Mouse (Mus musculus) CD8-positive naive resting alpha-beta T cell, adult 2 months (primary cell): Measurements from ENCODE around the gene Def8.
A peak's percentile ranks its signal among the peaks of the same experiment; 100 is the strongest.
"Not testable (repeated sequence)": the region's sequence is repeated elsewhere in the genome, so short reads cannot be mapped to it uniquely, and the experiment has no call there.

Source experiments
- DNase-seq, 2 experiments: peaks; one replicate each; pipeline ENCODE4 v3.0.0; 2022; ENCODE audit warnings: low read depth in 2 of 2, low spot score in 2 of 2

Def8 gene

DNA sequence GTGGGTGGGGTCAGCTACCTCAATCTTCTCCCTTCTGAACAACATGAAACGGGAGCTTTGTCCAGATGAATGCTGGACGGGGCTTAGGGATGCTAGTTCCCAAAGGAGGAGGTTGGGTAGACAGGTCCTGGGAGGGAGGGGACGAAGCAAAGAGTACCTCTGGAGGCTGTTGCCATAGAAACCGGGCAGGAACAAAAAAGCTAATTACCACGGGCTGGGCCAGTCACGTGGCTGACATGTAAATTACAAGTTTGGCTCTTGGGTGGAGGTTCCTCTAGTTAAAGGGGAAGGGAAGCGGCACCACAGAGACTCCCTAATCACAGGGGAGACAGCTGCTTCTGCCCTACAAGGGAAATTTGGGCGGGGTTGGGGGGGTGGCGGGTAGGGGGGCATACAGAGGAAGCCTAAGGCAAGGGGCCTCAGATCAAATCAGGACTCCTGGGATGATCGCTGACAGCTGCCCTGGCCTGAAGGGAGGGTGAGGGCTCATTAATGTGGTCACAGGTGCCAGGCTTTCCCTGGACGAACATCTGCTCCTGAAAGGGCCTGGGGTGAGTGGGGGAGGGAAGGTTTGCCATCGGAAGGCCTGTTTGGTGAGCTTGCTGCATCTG lies 10.7 kb upstream of the Def8 start:
- peak in 1 of 2 experiments; percentile 37 for DNase-seq

DNA sequence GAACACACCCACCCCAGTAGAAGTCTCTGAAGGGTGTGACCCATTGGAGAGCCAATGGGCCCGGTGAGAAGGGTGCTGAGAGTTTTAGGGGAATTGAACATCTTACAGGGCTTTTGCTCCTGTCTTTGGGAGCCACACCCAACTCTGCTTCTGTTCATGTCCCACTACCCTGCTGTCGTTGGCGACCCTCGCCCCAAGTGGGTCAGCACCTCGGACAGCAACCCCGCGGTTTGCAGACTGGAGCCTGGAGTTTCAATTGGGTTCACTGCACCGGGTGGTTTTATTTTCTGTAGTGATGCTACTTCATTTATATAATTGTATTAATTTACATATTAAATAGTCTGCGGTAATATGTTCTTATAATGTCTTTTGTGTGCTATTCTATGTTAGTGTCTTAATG lies 9.1 kb upstream of the Def8 start:
- no peak for DNase-seq

DNA sequence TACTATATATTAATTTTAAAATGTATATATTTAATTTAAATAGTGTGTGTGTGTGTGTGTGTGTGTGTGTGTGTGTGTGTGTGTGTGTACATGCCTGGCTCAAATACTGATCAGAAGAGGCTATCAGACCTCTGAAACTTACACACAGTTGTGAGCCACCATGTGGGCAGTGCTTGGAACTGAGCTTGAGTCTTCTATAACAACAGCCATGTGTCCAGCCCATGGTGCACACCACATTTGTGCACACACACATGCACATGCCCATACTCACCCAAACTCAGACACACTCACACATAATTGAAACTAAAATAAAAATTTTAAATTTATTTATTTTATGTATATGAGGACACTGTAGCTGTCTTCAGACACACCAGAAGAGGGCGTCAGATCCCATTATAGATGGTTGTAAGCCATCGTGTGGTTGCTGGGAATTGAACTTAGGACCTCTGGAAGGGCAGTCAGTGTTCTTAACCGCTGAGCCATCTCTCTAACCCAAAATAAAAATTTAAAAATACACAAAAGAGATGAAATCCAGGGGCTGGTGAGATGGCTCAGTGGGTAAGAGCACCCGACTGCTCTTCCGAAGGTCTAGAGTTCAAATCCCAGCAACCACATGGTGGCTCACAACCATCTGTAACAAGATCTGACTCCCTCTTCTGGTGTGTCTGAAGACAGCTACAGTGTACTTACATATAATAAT lies 8.2 kb upstream of the Def8 start:
- not testable (repeated sequence) for DNase-seq

DNA sequence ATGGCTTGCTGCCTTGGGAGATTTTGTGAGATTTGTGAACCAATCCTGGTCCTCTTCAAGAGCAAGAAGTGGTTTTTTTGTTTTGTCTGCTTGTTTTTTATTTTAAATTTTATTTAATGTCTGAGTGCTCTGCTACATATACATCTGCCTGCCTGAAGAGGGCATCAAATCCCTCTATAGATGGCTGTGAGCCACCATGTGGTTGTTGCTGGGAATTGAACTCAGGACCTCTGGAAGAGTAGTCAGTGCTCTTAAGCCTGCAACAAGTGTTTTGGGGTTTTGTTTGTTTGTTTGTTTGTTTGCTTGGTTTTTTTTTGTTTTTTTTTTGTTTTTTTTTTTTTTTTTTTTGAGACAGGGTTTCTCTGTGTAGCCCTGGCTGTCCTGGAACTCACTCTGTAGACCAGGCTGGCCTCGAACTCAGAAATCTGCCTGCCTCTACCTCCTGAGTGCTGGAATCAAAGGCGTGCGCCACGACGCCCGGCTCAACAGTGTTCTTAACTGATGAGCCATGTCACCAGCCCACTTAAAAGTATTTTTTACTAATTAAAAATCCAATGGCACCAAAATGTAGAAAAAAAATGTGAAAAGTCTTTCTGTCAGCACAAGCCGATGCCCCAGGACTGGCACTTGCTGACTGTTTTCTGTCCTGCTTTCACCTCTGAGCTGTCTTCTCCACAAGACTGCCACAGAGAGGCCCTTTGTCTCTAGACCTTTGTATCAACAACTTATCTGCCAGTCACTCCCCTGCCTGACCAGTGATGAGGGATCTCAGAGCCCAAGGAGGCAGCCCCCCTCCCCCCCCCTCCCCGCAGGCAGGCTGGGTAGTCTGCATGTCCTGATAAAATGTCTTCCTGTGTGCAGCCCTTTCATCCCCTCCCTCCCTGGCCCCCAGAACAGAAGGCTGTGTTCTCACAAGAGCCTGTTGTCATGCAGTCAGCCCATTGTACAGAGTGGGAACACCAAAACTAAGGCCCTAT lies 7.1 kb upstream of the Def8 start:
- peak in 1 of 2 experiments; percentile 39 for DNase-seq

DNA sequence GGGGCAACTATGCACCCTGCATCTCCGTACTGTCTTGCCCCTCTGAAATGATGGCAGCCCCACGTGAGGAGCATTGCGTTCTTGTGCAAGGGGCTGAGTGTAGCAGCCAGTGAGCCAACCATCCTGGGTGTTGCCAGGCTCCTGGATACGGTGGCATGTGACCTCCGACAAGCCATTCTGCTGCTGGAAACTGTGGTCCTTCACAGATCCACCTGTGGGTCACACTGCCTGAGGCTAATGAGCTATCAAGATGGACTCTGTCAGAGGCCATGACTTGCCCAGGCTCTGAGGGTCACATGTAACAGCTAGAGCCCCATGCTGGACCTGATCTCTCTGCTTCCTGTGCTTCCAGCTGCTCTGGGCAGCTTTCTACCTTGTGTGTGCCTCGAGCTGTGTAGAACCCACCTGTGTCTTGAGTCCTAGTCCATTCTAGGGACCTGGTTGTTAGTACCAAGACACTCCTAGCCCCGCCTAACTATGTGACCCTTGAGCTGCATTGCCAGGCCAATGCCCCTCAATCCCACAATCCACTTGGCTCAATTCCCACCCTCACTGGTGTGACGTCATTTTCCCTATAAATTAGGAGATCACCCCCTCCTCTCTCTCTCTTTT lies 6.3 kb upstream of the Def8 start:
- DNase-seq, result no peak

DNA sequence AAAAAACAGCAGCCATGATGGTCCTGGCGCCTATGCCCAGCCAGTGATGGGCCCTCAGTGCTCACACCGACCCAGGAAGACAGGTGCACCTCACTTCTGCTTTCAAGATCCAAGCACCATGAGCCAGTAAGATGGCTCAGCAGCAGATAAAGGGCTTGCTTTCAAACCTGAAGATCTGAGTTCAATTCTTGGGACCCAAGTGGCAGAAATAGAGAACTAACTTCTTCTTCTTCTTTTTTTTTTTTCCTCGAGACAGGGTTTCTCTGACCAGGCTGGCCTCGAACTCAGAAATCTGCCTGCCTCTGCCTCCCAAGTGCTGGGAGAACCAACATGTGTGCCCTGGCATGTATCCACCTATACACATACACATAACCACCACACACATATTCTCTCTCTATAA lies 3.6 kb upstream of the Def8 start:
- DNase-seq, result no peak

DNA sequence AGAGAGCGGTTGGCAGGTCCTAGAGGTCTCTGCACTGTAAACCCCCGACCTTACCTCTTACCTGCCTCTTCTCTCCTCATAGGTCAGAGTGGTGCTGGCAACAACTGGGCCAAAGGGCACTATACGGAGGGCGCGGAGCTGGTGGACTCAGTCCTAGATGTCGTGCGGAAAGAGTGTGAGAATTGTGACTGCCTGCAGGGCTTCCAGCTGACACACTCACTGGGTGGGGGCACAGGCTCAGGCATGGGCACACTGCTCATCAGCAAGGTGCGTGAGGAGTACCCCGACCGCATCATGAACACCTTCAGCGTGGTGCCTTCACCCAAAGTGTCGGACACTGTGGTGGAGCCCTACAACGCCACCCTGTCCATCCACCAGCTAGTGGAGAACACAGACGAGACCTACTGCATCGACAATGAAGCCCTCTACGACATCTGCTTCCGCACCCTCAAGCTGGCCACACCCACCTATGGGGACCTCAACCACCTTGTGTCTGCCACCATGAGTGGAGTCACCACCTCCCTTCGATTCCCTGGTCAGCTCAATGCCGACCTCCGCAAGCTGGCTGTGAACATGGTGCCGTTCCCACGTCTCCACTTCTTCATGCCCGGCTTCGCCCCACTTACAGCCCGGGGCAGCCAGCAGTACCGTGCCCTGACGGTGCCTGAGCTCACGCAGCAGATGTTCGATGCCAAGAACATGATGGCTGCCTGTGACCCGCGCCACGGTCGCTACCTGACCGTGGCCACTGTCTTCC lies 2.6 kb upstream of the Def8 start:
- no peak for DNase-seq

DNA sequence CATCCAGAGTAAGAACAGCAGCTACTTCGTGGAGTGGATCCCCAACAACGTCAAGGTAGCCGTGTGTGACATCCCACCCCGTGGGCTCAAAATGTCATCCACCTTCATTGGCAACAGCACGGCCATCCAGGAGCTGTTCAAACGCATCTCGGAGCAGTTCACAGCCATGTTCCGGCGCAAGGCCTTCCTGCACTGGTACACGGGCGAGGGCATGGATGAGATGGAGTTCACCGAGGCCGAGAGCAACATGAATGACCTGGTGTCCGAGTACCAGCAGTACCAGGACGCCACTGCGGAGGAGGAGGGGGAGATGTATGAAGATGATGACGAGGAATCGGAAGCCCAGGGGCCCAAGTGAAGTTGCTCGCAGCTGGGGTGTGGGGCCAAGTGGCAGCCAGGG lies 2.0 kb upstream of the Def8 start:
- no peak for DNase-seq

DNA sequence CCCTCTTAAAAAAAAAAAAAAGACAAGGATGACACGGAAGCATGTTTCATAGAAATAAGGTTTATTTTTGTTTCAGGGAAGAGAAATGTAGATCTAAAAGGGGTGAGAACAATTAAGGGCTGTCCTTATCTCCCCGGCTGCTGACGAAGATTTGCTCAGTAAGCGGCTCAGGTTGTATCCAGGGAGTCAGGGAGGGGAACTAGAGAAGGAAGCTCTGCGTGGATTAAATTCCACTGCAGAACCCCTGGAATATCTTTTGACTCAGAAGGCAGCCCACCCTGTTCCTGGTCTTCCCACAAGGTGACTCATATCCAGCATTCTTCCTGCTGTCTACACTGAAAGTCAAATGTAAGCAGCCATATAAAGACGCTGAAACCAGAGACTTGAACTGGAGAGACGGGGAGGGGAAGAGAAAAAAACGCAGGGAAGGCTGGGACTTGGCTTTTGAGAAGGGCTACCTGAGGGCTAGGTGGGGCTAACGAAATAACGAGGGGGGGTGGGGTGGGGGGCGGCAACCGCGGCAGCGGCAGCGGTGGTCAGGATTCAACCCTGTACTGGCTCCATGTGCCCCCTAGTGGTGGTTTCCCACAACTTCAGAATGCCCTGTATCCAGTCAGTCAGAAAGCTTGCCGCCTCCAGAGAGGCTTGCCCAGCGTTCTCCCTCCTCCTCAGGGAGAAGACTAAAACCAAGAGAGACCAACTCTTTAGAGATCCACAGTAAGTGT lies 1.1 kb upstream of the Def8 start:
- peak; percentile 44 to 66 for DNase-seq

DNA sequence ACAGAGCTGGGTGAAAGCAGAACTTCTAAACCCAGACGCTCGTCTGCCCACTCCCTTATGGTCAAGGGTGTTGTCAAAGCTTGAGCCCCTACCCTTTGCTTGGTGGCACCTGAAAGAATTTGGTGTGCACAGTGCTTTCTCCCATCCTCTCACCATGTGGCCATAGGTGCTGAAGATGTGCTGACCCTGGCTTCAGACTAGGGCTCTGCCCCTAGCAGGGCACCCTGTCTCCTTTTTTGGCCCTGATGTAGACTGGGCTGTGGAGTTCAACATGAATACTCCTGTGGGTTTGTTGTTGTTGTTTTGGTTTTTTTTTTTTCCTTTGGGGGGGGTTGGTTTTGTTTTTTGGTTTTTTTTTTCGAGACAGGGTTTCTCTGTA lies 557 bp upstream of the Def8 start:
- no peak for DNase-seq

DNA sequence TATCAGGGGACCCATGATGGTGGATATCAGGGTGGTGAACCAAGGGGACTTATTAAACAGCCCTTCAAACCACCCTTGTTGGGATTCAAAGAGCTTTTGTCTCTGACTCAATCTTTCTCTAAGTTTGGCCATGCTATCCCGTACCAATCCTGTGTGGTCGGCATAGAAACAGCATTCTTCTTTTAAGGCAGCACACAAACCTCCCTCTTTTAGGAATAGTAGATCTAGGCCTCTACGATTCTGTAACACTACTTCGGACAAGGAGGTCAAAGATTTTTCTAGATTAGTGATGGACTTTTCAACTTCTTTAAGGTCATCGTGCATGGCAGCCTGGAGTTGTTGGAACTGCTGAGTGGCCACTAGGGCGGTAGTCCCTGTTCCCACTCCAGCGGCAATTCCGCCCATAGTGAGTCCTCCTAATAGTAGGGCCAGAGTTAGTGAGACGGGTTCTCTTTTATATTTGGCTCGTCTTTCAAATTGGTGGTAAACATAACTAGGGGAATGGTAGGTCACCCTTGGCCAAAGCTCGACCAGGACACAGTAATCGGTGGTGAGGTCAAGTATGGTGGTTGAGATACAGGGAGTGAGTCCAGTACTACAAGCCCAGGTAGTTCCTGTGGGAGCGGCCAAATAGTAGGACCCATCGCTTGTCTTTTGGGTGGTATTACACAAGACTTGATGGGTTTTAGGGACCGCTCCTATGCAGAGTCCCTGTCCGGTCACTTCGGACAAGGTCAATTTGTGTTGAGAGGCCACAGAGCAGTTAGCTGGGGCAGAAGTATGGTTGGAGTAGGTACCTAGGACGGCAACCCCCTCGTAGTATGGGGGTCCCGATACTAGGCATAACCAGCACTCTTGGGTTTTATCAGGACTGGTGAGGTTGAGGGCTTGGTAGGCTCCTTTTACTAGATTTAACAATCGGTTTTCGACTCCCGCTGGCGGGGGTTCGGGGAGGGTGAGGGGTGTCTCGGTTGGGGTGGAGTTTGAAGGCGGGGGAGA lies 3.5 kb downstream of the Def8 start:
- DNase-seq, result no peak

DNA sequence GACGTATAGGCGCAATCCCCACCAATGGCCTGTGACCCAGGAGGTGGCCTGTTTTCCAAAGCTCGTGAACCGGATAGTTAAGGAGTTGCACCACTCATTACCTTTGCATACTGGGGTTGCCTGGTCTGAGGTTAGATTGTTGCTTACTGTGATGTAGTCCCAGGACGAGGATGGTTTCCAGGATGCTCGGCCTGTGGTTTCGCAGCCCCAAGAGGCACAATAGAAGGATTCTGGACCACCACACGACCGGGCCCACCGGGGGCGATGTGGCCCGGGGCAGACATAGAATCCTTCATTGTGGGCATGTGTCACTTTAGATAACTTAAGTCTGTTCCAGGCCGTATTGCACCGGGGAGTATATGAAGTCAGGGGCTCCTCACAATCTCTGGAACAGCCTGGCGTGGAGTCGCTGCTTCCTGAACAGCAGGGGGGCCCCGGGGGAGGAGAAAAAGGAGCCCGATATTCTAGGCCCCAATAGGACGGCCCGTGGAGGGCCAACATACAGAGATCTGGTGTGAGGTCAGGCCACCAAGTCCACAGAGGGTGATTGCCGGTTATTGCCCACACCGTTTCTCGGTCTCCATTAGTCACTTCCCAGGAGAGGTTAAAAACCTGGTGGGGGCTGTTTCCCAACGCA lies 4.4 kb downstream of the Def8 start:
- no peak for DNase-seq

DNA sequence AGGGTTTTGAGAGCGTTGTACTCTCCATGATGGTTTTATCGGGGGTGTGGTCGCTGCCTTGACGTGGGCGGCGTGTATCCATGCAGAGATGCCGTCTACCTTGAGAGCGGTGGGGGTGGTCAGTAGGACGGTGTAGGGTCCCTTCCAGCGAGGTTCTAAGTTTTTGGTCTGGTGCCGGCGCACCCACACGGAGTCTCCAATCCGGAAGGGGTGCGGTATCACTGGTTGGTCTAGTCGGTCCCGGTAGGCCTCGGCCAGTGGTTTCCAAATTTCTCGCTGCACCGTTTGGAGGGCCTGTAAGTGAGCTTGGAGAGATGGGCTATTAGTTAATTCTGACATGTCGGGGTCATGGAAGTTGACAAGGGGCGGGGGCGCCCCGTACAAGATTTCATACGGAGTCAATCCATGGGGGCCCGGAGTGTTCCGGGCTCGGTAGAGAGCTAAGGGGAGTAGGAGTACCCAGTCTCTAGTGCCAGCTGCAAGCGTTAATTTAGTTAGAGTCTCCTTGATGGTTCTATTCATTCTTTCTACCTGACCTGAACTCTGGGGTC lies 5.1 kb downstream of the Def8 start:
- no peak for DNase-seq

DNA sequence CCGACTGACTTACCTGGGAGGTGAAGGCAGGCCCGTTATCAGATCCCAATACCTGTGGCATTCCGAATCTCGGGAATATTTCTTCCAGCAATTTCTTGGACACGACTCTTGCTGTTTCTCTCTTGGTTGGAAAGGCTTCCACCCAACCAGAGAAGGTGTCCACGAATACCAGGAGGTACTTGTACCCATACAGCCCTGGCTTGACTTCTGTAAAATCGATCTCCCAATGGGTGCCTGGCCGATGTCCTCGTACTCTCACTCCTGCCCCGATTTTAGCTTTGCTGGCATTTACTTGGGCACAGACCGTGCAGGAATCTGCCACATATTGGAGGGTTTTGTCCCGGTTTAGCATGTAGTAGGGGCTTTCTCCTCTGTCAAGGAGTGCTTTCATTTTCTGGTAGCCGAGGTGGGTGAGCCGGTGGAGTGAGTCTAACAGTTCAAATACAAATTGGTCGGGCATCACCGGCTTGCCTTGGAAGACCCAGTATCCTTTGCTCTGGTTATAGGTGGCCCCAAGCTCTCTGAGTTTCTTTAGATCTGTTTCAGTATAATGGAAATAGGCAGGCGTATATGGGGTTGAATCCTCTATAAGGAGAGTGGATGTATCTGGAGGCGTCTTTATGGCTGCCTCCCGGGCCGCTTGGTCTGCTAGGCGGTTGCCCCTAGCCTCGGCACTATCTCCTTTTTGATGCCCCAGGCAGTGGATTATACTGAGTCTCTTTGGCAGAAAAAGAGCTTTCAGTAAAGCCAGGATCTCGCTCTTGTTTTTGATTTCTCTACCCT lies 5.8 kb downstream of the Def8 start:
- DNase-seq, result no peak

DNA sequence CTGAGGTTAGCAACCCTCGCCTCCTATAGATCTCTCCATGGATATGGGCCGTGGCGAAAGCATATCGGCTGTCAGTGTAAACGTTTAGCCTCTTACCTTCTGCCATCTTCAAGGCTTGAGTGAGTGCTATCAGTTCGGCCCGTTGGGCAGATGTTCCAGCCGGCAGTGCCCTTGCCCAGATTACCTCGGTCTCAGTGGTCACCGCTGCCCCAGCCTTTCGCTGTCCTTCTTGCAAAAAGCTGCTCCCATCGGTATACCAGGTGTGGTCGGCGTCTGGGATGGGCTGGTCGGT lies 6.3 kb downstream of the Def8 start:
- DNase-seq, result not testable (repeated sequence)

DNA sequence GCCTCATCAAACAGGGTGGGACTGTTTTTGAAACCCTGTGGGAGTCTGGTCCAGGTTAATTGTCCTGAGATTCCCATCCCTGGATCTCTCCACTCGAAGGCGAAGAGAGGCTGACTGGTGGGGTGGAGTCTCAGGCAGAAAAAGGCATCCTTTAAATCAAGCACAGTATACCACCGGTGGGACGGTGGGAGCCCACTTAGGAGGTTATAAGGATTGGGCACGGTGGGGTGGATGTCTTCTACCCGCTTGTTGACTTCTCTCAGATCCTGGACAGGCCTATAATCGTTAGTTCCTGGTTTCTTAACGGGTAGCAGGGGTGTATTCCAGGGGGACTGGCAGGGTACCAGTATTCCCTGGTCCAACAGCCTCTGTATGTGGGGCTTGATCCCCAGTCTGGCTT lies 7.6 kb downstream of the Def8 start:
- not testable (repeated sequence) for DNase-seq

DNA sequence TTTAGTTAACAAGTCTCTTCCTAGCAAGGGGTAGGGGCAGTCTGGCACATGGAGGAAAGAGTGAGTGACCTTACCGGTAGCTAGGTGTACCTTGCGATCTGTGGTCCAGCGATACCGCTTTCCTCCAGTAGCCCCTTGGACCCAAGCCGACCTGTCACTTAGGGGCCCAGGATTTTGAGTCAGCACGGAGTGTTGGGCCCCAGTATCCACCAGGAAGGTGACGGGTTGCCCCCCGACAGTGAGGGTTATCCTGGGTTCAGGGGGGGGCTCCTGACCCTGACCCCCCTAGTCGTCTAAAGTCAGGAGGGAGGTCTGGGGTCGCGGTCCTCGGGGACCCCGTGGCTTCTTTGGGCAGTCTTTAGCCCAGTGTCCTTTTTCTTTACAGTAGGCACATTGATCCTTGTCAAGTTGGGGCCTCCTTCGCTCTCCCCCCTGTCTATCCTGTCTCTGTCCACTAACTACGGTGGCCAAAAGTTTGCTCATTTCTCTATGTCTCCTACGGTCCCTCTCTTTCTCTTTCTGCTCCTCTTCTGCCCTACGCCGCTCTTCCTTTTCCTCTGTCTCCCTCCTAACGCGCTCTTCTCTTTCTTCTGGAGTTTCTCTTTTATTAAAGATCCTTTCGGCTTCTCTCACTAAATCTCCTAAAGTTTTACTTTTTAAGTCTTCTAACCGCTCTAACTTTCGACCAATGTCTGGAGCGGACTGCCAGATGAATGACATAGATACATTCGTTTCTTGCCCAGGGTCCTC lies 8.5 kb downstream of the Def8 start:
- no peak for DNase-seq
